19 mouse cellular contexts compared by ENCODE assay signal in the genomic region with DNA sequence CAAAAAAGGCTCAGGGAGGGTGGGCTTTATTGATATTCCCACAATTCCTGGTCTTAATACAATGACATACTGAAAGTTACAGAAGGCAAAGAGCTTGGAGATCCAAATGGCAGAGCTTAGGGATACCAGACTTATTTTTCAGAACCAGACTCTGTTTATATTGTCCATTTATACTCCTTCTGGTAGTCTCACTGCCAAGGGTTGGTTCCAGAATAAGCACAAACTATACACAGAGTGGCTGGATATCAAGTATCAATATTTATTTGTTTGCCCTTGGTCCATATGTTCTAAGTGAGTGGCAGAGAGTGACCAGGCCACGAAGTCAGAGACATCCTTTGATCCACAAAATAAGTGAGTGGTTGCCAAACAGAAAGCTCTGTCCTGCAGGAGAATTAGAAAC. TPM values are rescaled to one million over a fixed set of nuclear protein-coding genes. Genes with fewer than 3 reads are reported as not detected.
"Had no signal": no experiment of that assay in that cellular context is flagged by ENCODE, and none has a peak within 500 bp of the region (broad histone marks: within the 10 kb centered on the region; RNA-seq: fewer than 3 reads in every experiment).

No protein-coding gene starts in this region.

- H3K4me3 ChIP-seq: gastrocnemius, adult 2 months; heart, embryonic 10.5 days; heart, embryonic 12.5 days; hindbrain, embryonic 10.5 days; hindbrain, embryonic 12.5 days; intestine, embryonic 15.5 days; layer of hippocampus, adult 2 months; left cerebral cortex, adult 2 months had no signal

- H3K27ac ChIP-seq: gastrocnemius, adult 2 months; heart, embryonic 10.5 days; hindbrain, embryonic 10.5 days; hindbrain, embryonic 12.5 days; hindbrain, embryonic 14.5 days; intestine, embryonic 15.5 days; layer of hippocampus, adult 2 months; left cerebral cortex, adult 2 months had no signal

- H3K9ac ChIP-seq: heart, embryonic 12.5 days; hindbrain, embryonic 12.5 days; hindbrain, embryonic 14.5 days; intestine, embryonic 15.5 days had no signal

- H3K27me3 ChIP-seq: hindbrain, embryonic 12.5 days; intestine, embryonic 15.5 days had no signal

- H3K4me2 ChIP-seq: heart, embryonic 12.5 days; hindbrain, embryonic 12.5 days; hindbrain, embryonic 14.5 days; intestine, embryonic 15.5 days had no signal

- H3K4me1 ChIP-seq: heart, embryonic 10.5 days; heart, embryonic 12.5 days; hindbrain, embryonic 10.5 days; hindbrain, embryonic 12.5 days; intestine, embryonic 15.5 days had no signal

- H3K36me3 ChIP-seq: heart, embryonic 10.5 days; heart, embryonic 12.5 days; hindbrain, embryonic 10.5 days; hindbrain, embryonic 12.5 days; intestine, embryonic 15.5 days had no signal

- ATAC-seq: hindbrain, embryonic 16.5 days; inflammation-experienced regulatory T-cells, adult 6 months; intestine, embryonic 15.5 days; intestine, postnatal 0 days had no signal

- DNase-seq: gastrocnemius, postnatal 25 days; heart, adult 18-20 months; heart, postnatal 10 days; heart, postnatal 4 days; kidney, adult 18-20 months; kidney, adult 8-10 months; kidney, postnatal 25 days had no signal

- H3K9me3 ChIP-seq: heart, embryonic 10.5 days; heart, embryonic 12.5 days; hindbrain, embryonic 10.5 days; hindbrain, embryonic 12.5 days; intestine, embryonic 15.5 days had no signal

RNA-seq across cellular contexts. Expression of a gene that starts 34.2 kb away (rescaled TPM):
- polyA plus RNA-seq: inflammation-experienced regulatory T-cells, adult 6 months had no signal
